Mouse (Mus musculus): ENCODE data around the gene Tmem119. TPM values are rescaled to one million over a fixed set of nuclear protein-coding genes. Genes with fewer than 3 reads are reported as not detected.
"Not testable (repeated sequence)": the region's sequence is repeated elsewhere in the genome, so short reads cannot be mapped to it uniquely, and the experiment has no call there.

The Tmem119 gene
- total RNA-seq, 2 experiments from 2014 or later = 21.0 to 25.3 TPM

DNA sequence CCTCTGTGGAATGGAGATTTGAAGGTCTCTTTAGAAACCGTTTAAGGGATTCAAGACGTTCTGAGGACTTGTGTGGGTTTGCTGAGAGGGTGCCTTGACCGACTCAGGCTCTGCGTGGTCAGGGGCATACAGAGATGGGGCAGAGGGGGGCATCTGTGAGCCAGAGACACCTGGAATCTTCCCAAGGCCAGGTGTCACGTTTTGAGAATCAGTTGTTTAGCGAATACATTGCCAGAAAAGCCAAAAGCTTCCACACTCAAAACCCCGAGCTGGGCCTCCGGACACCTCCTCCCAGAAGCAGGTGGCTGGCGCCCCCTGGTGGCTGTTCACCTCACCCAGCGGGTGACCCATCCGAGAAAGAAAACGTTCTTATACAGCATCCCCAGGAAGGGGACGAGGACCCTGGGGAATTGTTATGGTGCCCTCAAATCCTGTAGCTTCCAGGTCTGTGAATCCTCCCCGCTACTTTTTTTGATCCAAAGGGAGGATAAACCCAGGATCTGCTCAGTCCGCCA, 15.4 kb upstream of the Tmem119 start:
- intact Hi-C loops (cut with DNase I) = loop anchor here (1.0 kb wide), 2 partner anchors 42 to 449 kb away; no protein-coding TSS in a partner anchor
- Histone ChIP-seq H3K27ac (no peak overlapping the region), H3K4me3 (no peak overlapping the region)
- TF ChIP-seq CTCF (IDR thresholded peaks at IDR 0.05) = peak; percentile 85
- DNase-seq (ENCODE audit: extremely low spot score in 1 of 2, low spot score in 2 of 2) = peak; percentile 60 to 69

DNA sequence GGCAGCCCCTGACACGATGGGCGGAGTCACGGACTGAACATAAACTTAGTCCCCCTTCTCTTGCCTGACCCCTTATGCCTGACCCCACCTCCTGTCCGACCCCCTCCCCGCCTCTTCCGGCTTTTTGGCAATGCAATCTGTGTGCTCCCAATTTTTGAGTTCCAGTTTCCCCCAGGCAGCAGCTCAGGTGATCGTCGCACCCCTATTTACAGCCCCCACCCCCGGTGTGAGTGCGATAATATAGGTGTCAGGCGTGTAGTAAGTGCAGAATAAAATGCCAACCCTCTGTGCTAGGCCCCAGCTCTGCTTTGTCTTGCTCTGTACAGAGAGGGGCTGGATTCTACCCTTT, 14.7 kb upstream of the Tmem119 start:
- no peak for DNase-seq (ENCODE audit: extremely low spot score in 1 of 2, low spot score in 2 of 2)

DNA sequence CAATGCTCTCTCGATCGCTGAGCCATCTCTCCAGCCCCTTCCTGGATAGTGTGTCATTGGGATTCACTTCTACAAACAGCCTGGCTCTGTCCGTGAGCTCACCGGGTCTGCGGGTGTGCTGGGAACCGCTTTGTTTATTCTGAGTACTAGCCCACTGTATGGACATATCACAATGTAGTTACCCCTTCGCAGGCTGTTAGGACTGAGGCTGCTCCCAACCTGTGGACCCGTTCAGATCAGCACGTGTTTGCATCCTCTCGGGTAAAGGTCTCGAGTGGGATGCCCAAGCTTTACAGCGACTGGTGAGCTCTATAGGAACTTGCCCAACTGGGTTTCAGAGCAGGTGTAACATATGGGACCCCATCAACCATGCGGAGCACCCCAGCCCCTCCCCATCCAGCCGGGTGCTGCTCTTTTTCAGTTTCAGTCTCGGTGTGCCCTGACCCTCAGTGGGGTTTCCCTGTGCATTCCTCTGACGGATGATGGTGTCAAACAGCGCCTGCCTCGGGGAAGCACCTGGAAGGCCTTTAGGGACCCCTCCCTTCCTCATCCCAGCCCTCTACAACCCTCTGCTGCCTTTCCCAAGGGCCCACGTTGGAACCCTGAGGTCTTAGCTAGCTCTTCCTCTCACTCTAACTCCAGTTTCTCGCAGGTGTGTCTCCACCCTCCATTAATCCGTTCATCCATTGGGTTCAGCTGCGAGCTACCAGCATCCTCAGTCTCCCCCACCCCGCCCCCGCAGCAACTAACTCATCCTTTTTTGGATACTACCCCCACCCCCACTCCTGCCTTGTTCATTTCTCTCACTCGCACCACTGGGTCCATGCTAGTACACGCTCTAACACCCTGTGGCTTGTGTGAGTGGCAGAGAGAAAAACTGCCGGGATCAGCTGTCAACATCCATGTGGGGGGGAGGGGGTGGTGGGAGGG, 14.1 kb upstream of the Tmem119 start:
- TF ChIP-seq CTCF (IDR thresholded peaks at IDR 0.05) = no peak
- intact Hi-C loops (cut with DNase I) = loop anchor here (1.0 kb wide), 2 partner anchors 41 to 448 kb away; no protein-coding TSS in a partner anchor
- H3K27ac ChIP-seq = no peak overlapping the region
- H3K4me3 ChIP-seq = no peak overlapping the region
- DNase-seq (ENCODE audit: extremely low spot score in 1 of 2, low spot score in 2 of 2) = no peak

More for the DNA sequence above, 14.7 kb upstream of the Tmem119 start:
- intact Hi-C loops (cut with DNase I) = loop anchor here (1.0 kb wide), 2 partner anchors 42 to 449 kb away; no protein-coding TSS in a partner anchor
- no peak for TF ChIP-seq CTCF (IDR thresholded peaks at IDR 0.05)
- no peak overlapping the region for H3K27ac ChIP-seq
- no peak overlapping the region for H3K4me3 ChIP-seq

DNA sequence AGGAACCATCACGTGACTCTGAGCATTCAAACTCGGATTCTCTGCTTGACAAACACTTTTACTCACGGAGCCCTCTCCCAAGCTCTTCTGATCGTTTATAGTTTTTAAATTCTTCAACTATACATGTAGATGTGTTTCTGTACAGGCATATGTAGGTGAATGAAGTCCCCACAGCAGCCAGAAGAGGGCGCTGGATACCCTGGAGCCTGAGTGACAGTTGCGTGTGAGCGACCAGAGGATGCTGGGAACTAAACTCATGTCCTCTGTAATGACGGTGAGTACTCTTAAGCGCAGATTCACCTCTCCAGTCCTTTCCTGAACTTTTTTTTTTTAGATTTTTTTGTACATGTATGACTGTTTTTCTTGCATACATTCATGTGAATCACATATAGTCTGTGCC, 13.3 kb upstream of the Tmem119 start:
- Histone ChIP-seq H3K4me3 (no peak overlapping the region), H3K27ac (no peak overlapping the region)
- intact Hi-C loops (cut with DNase I) = no loop called here
- peak; percentile 22 for TF ChIP-seq CTCF (IDR thresholded peaks at IDR 0.05)
- DNase-seq (ENCODE audit: extremely low spot score in 1 of 2, low spot score in 2 of 2) = no peak

DNA sequence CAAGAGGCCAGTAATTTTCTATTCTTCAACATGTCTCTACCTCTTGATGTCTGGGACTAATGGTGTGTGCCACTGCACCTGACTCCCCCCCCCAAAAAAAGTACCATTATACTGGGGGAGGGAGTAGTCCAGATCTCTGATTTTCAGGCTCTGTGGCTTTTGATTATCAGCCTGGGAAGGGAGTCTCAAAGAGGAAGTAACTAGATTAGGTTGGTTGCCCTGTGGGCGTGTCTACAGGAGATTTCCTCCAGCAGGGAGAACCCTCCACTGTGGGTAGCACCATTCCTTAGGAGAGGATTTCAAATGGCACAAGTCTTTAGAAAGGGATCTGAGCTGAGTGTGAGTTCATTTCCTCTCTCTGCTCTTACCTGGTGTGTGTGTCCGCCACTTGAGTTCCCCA, 12.3 kb upstream of the Tmem119 start:
- TF ChIP-seq CTCF (IDR thresholded peaks at IDR 0.05) = no peak
- H3K4me3 ChIP-seq = no peak overlapping the region
- no peak for DNase-seq (ENCODE audit: extremely low spot score in 1 of 2, low spot score in 2 of 2)
- no peak overlapping the region for H3K27ac ChIP-seq
- intact Hi-C loops (cut with DNase I) = no loop called here

DNA sequence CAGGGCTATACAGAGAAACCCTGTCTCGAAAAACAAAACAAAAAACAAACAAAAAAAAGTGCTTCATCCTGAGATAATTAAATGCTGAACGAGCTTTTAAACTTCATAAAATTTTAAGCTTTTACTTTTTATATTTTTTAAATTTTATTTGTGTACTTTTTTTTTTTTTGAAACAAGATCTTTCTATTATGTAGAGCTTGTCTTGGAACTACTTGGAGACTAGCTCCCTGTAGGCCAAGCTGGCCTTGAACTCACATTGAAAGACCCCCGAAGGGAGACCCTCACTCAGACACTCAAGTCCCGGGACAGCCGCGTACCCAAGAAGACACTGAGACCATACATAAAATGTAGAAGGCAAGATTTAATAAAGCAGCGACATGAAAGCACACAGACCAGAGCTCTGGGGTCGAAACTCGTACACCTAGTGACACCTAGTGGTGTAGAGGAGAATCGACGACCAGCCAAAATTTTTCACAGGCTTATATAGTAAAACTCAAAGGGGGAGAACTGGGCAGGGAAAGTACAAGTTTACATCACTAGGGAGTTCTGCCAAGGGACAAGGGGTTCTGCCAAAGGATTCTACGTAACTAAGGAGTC, 11.6 kb upstream of the Tmem119 start:
- intact Hi-C loops (cut with DNase I); H3K4me3 ChIP-seq; H3K27ac ChIP-seq; DNase-seq (ENCODE audit: extremely low spot score in 1 of 2, low spot score in 2 of 2): not testable (repeated sequence)
- peak; percentile 20 for TF ChIP-seq CTCF (IDR thresholded peaks at IDR 0.05)

DNA sequence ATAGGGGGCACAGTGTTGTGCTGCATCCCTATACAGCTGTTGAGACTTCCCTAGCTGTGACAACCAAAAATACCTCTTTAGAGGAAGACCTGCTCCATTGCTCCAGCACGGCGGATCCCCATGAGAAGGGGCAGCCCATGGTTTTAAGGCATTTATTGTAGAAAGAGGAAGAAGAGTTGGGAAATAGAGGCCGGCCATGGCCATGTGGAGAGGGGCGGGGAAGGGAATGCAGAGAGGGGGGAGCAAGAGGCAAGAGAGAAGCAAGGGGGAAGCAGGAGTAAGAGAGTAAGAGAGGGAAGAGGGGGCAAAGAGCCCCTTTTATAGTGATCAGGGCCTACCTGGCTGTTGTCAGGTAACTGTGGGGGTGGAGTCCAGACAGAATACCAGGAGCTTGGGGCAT, 9.8 kb upstream of the Tmem119 start:
- DNase-seq (ENCODE audit: extremely low spot score in 1 of 2, low spot score in 2 of 2) = no peak
- intact Hi-C loops (cut with DNase I) = no loop called here
- H3K27ac ChIP-seq = no peak overlapping the region
- TF ChIP-seq CTCF (IDR thresholded peaks at IDR 0.05) = no peak
- H3K4me3 ChIP-seq = no peak overlapping the region

DNA sequence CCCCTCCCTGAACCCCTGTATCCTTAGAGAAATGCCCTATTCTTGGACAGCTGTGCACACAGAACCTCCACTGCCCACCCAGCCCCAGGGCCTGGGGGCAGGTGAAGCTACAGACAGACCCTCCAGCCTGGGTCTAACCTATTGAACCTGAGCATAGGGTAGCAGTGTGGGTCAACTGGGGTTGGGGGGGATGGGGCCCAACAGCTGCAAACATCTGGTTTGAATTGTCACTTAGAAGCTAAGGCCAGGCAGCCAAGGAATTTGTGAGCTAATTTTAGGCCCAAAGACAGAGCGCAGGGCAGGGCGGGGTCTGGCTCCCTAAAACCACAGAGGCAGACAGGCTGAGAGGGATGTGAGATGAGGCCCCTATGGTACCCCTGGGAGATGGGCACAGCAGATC, 7.9 kb upstream of the Tmem119 start:
- TF ChIP-seq CTCF (IDR thresholded peaks at IDR 0.05) = no peak
- intact Hi-C loops (cut with DNase I) = no loop called here
- Histone ChIP-seq H3K27ac (no peak overlapping the region), H3K4me3 (no peak overlapping the region)
- no peak for DNase-seq (ENCODE audit: extremely low spot score in 1 of 2, low spot score in 2 of 2)

DNA sequence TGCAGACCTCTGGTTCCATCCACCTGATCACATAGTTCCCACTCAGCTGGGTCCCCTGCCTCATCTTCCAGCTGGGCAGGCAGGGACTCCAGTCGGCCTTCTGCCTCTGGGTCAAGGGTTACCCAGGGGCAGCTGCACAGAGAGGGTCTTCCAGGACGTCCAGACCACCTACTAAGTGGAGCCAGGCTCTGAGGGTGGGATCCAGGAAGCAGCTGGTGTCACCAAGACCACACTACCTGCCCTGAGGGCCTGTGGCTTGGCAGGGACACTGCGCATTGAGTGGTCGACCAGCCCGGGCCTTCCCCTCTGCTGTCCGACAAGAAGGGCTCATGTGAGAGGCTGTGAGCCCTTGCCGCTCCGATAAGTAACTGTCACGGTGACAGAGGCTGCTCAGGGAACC, 7.4 kb upstream of the Tmem119 start:
- Histone ChIP-seq H3K4me3 (no peak overlapping the region), H3K27ac (no peak overlapping the region)
- intact Hi-C loops (cut with DNase I) = no loop called here
- no peak for TF ChIP-seq CTCF (IDR thresholded peaks at IDR 0.05)
- no peak for DNase-seq (ENCODE audit: extremely low spot score in 1 of 2, low spot score in 2 of 2)

DNA sequence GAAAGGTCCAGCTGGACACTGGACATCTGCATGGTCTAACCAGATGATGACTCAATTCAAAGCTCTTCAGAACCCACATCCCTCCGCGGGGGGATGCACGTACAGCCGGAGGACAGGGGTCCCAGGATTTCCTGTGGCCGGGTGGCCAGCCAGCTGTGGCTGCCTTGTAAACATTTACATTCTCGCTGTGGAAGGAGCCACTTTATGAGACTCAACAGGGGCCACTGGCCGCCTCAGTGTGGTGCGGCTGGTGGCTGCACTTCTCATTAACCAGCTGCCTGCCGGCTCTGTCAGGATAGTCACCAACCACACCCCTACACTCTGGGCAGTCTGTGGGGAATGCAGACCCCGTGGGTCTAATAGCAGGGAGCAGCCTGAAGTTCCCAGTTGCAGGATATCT, 6.1 kb upstream of the Tmem119 start:
- Histone ChIP-seq H3K4me3 (no peak overlapping the region), H3K27ac (no peak overlapping the region)
- intact Hi-C loops (cut with DNase I) = no loop called here
- no peak for TF ChIP-seq CTCF (IDR thresholded peaks at IDR 0.05)
- no peak for DNase-seq (ENCODE audit: extremely low spot score in 1 of 2, low spot score in 2 of 2)

DNA sequence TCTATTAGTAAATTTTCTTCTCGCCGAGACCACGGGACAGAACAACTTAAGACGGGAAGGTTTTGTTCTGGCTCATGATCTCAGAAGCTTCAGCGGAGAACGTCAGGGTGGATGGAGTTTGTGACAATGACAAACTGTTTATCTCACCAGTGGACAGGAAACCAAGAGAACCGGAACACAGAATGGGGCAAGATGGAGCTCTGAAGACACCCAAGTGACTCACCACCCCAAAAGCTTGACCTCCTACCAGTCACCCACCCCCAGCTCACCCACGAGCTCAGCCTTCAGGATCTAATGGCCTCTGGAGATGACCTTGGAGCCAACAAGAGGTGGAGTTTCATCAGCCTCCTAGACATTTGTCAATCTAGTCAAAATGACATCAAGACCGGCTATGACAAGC, 5.0 kb upstream of the Tmem119 start:
- no peak for DNase-seq (ENCODE audit: extremely low spot score in 1 of 2, low spot score in 2 of 2)
- no peak for TF ChIP-seq CTCF (IDR thresholded peaks at IDR 0.05)
- intact Hi-C loops (cut with DNase I) = no loop called here
- Histone ChIP-seq H3K4me3 (no peak overlapping the region), H3K27ac (no peak overlapping the region)

DNA sequence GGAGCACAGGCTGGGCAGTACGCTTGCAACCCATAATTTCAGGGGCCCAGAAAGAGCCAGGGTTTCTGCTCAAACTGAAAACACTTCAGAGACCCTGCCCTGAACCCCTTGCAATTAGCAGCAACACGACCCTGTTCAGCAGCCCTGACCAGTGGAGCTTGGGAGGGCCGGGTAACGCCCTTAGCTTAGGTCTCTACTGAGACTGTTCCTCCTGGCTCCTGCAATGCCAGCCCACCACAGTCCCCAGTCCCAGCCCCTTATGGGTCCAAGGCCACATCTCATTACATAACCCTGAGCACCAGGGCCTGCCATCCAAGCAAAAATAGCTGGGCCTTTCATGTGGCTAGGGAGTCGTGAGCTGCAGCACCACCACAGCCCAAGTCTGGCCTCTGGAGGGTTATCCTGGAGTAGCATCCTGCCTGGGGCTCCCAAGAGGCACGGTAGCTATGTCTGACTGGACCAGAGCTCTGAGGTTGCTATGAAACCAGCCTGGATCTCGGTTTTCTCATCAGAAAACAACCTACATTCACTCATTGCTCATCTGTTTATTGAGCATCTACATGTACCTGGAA, 4.2 kb upstream of the Tmem119 start:
- intact Hi-C loops (cut with DNase I) = no loop called here
- DNase-seq (ENCODE audit: extremely low spot score in 1 of 2, low spot score in 2 of 2) = no peak
- Histone ChIP-seq H3K27ac (no peak overlapping the region), H3K4me3 (no peak overlapping the region)
- no peak for TF ChIP-seq CTCF (IDR thresholded peaks at IDR 0.05)
